Mouse (Mus musculus) liver, embryonic 14.5 days (tissue): ENCODE data around the gene Adgrf2. TPM values are rescaled to one million over a fixed set of nuclear protein-coding genes. Genes with fewer than 3 reads are reported as not detected.

Source experiments
- ATAC-seq: fragments of 200-750 bp; cut with Nextera tagmentation; 2 replicates; pipeline ENCODE4 v1.8.0; 2017; ENCODE audit warnings: moderate number of reproducible peaks, mild to moderate bottlenecking, moderate library complexity; ENCODE audit not compliant: insufficient read depth
- DNase-seq, 3 experiments: peaks; one replicate each; pipeline ENCODE4 v3.0.0-alpha.2; 2012 to 2013; ENCODE audit warnings: low read depth in 3 of 3, low spot score in 3 of 3
- H3K27ac ChIP-seq: fragments of 300-500 bp; sonication (generic); 2 replicates; pipeline ENCODE4 v1.5.1; 2014; ENCODE audit warnings: moderate library complexity, mild to moderate bottlenecking, control low read depth, inconsistent platforms
- H3K27me3 ChIP-seq: fragments of 300-500 bp; sonication (generic); 2 replicates; pipeline ENCODE4 v1.6.1; 2014; ENCODE audit warnings: mild to moderate bottlenecking, low read length, moderate library complexity; ENCODE audit not compliant: control insufficient read depth, insufficient read depth
- H3K36me3 ChIP-seq: fragments of 300-500 bp; sonication (generic); replicated peaks from 2 replicates; pipeline ENCODE4 v1.6.1; 2014; ENCODE audit warnings: low read depth; ENCODE audit not compliant: control insufficient read depth, insufficient read depth
- H3K4me1 ChIP-seq, 2 experiments: fragments of 200-500 bp in 1 of 2; fragments of 300-500 bp in 1 of 2; sonication (generic) in 1 of 2; replicated peaks; 2 replicates each; pipeline ENCODE4 v1.6.1; 2012 to 2014; ENCODE audit warnings: antibody characterized with exemption in 1 of 2, inconsistent platforms in 1 of 2, low read length in 1 of 2; ENCODE audit not compliant: control insufficient read depth in 2 of 2, insufficient read depth in 2 of 2
- H3K4me2 ChIP-seq: fragments of 300-500 bp; sonication (generic); 2 replicates; pipeline ENCODE4 v1.6.1; 2014; ENCODE audit warnings: low read depth, mild to moderate bottlenecking, control low read depth, moderate library complexity
- H3K4me3 ChIP-seq, 2 experiments: fragments of 200-500 bp in 1 of 2; fragments of 300-500 bp in 1 of 2; sonication (generic) in 1 of 2; 2 replicates each; pipeline ENCODE4 v1.5.1; 2012 to 2014; ENCODE audit warnings: low read depth in 2 of 2, low read length in 2 of 2, mild to moderate bottlenecking in 2 of 2, control low read depth in 1 of 2, inconsistent platforms in 1 of 2, moderate library complexity in 1 of 2; ENCODE audit not compliant: insufficient read depth in 1 of 2
- H3K9ac ChIP-seq: fragments of 300-500 bp; sonication (generic); replicated peaks from 2 replicates; pipeline ENCODE4 v1.6.1; 2014; ENCODE audit warnings: mild to moderate bottlenecking, control low read depth, moderate library complexity
- H3K9me3 ChIP-seq: fragments of 300-500 bp; sonication (generic); 2 replicates; pipeline ENCODE4 v1.6.1; 2016; ENCODE audit warnings: low read length, mixed read lengths; ENCODE audit not compliant: control insufficient read depth
- CTCF ChIP-seq: IDR thresholded peaks from 2 replicates; pipeline ENCODE4 v1.5.1; 2016; ENCODE audit warnings: antibody characterized with exemption, low read depth, control low read depth
- EP300 ChIP-seq: IDR thresholded peaks from 2 replicates; pipeline ENCODE4 v1.6.1; 2016; ENCODE audit warnings: antibody characterized with exemption, low read depth
- WGBS: fragments of 180-500 bp; shearing (Covaris S2); extraction: QIAGEN DNeasy Blood & Tissue Kit; methylation state at CpG from one replicate; pipeline ENCODE4 v1.1.7; 2014; ENCODE audit not compliant: insufficient replicate concordance; 5-methylcytosine and 5-hydroxymethylcytosine counted together
- polyA plus RNA-seq, 2 experiments: library from polyadenylated mRNA; depleted of rRNA in 1 of 2; stranded (reverse) in 1 of 2; unstranded in 1 of 2; fragments of >200 nt; fragmentation: Nextera tagmentation in 1 of 2; extraction: Ambion mirVana in 1 of 2; gene quantifications; 2 replicates each; pipeline versions ENCODE4 v1.2.1 to v1.2.3; 2012 to 2014

Adgrf2 gene
- polyA plus RNA-seq, 2 experiments, result not detected

- 62% methylated on average over 10 of the region's 10 CpGs for WGBS
- H3K4me2 ChIP-seq, result no peak within 1 kb of the TSS
- no peaks in the 10 kb centered on the region for H3K9me3 ChIP-seq
- H3K27ac ChIP-seq, result no peak within 1 kb of the TSS
- no peaks in the 10 kb centered on the region for H3K36me3 ChIP-seq
- no peaks in the 10 kb centered on the region for H3K4me1 ChIP-seq
- DNase-seq, result no peak
- no peak within 1 kb of the TSS for H3K9ac ChIP-seq
- no peak within 1 kb of the TSS for H3K4me3 ChIP-seq
- H3K27me3 ChIP-seq, result no peaks in the 10 kb centered on the region
- ATAC-seq, result no peak
- TF ChIP-seq CTCF, result no peak
- TF ChIP-seq EP300, result no peak
Observed at GRCm38 (mm10) chr17:42692136-42692535, 49.8 kb downstream of the Adgrf2 start, which contains the start of gene Adgrf4. Adgrf4 (minus strand) TSS chr17:42692284.

- 67% methylated on average over 8 of the region's 8 CpGs for WGBS
- ATAC-seq, result no peak
- TF ChIP-seq EP300 (no peak), CTCF (no peak)
- Histone ChIP-seq H3K9me3 (no peaks in the 10 kb centered on the region), H3K4me3 (no peak overlapping the region), H3K36me3 (no peaks in the 10 kb centered on the region), H3K9ac (no peak overlapping the region), H3K27me3 (no peaks in the 10 kb centered on the region), H3K4me2 (no peak overlapping the region), H3K27ac (no peak overlapping the region), H3K4me1 (no peaks in the 10 kb centered on the region)
- no peak for DNase-seq
Observed at GRCm38 (mm10) chr17:42690531-42690930, 51.4 kb downstream of the Adgrf2 start.

Other genes with a start within 250 kb of the Adgrf2 start
- not detected in 2 replicates for gene Opn5, start 130.8 kb downstream of the Adgrf2 start, polyA plus RNA-seq (2012; rRNA removed)
- not detected in 2 replicates for gene Opn5, start 130.8 kb downstream of the Adgrf2 start, polyA plus RNA-seq (2014; fragmentation: Nextera tagmentation; extraction: Ambion mirVana)
- 0.01 and 0.04 TPM in 2 replicates for gene Adgrf4, start 49.9 kb downstream of the Adgrf2 start, polyA plus RNA-seq (2012; rRNA removed)
- gene Adgrf4, start 49.9 kb downstream of the Adgrf2 start, polyA plus RNA-seq (2014; fragmentation: Nextera tagmentation; extraction: Ambion mirVana), result not detected in 2 replicates
- 4.9 and 8.6 TPM in 2 replicates for gene Cd2ap, start 134.5 kb upstream of the Adgrf2 start, polyA plus RNA-seq (2012; rRNA removed)
- 8.3 and 10.2 TPM in 2 replicates for gene Cd2ap, start 134.5 kb upstream of the Adgrf2 start, polyA plus RNA-seq (2014; fragmentation: Nextera tagmentation; extraction: Ambion mirVana)